Mouse (Mus musculus): ENCODE results near the gene I830077J02Rik. TPM values are rescaled to one million over a fixed set of nuclear protein-coding genes. Genes with fewer than 3 reads are reported as not detected.

The I830077J02Rik gene
- total and polyA plus RNA-seq, 3 experiments: 0.72 to 2.3 (median 0.97) TPM

GRCm38 (mm10) chr3:105899394-105900147, 32.9 kb downstream of the I830077J02Rik start:
- DNase-seq: peak; percentile 84 to 87
- WGBS: 42% methylated on average over 8 of the region's 8 CpGs

DNA sequence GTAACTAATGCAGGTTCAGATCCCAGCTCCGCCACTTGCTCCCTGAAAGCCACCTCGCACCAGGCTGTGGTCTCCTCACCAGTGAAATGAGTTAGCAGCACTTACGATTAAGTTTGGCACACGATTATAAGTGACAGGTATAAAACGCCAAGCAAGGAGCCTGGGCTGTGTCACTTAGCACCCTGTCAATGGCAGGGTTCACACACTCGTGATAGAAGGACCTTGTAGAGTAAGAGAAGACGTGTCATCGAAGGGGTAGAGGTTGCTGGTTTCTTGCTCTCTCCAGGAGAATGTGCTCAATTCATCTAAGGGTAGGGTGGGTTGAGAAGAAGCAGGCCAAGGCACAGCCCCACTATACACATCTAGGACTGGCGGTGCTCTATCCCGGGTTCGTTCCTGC, 33.6 kb downstream of the I830077J02Rik start:
- TF ChIP-seq POLR2A (IDR thresholded peaks at IDR 0.05; ENCODE audit: insufficient read depth, low read depth, low read length) (no peak), EP300 (IDR thresholded peaks at IDR 0.05; ENCODE audit: insufficient read depth, low read depth, low read length) (0 out of 2 replicates have a peak, but pooled peaks have one; percentile 58)
- no peaks in the 10 kb centered on the region for H3K79me2 ChIP-seq (replicated peaks; ENCODE audit: control insufficient read depth, insufficient read depth, low read length)
- no peaks in the 10 kb centered on the region for H3K36me3 ChIP-seq (ENCODE audit: control insufficient read depth, insufficient read depth, low read length)
- intact Hi-C loops (cut with DNase I): loop anchor here (1.0 kb wide), 1 partner anchor 174 kb away; no protein-coding TSS in a partner anchor
- no peak overlapping the region for H3K9ac ChIP-seq (ENCODE audit: low read depth, low read length)
- peaks cover 20% of the 10 kb centered on the region for H3K4me1 ChIP-seq (ENCODE audit: control insufficient read depth, insufficient read depth, low read length)
- no peak overlapping the region for H3K4me3 ChIP-seq
- peak; percentile 49 to 58 for DNase-seq
- no peaks in the 10 kb centered on the region for H3K27me3 ChIP-seq (ENCODE audit: control insufficient read depth, insufficient read depth, low read length)
- 67% methylated on average over 11 of the region's 11 CpGs for WGBS
- peak overlapping the region; percentile 6; the same call in 1 of the 2 replicates for H3K27ac ChIP-seq

More at GRCm38 (mm10) chr3:105899394-105900147, 32.9 kb downstream of the I830077J02Rik start:
- Histone ChIP-seq H3K27ac (peak overlapping the region; percentile 6; the same call in 1 of the 2 replicates), H3K4me1 (ENCODE audit: control insufficient read depth, insufficient read depth, low read length) (peaks cover 13% of the 10 kb centered on the region), H3K9ac (ENCODE audit: low read depth, low read length) (no peak overlapping the region), H3K79me2 (replicated peaks; ENCODE audit: control insufficient read depth, insufficient read depth, low read length) (no peaks in the 10 kb centered on the region), H3K36me3 (ENCODE audit: control insufficient read depth, insufficient read depth, low read length) (no peaks in the 10 kb centered on the region), H3K4me3 (no peak overlapping the region), H3K27me3 (ENCODE audit: control insufficient read depth, insufficient read depth, low read length) (no peaks in the 10 kb centered on the region)
- intact Hi-C loops (cut with DNase I): loop anchor here (1.0 kb wide), 2 partner anchors 174 to 225 kb away; no protein-coding TSS in a partner anchor
- TF ChIP-seq EP300 (IDR thresholded peaks at IDR 0.05; ENCODE audit: insufficient read depth, low read depth, low read length) (peak; percentile 88), CTCF (IDR thresholded peaks at IDR 0.05) (no peak), POLR2A (IDR thresholded peaks at IDR 0.05; ENCODE audit: insufficient read depth, low read depth, low read length) (no peak)

GRCm38 (mm10) chr3:105898325-105898724, 34.1 kb downstream of the I830077J02Rik start:
- Histone ChIP-seq H3K4me3 (no peak overlapping the region), H3K9ac (ENCODE audit: low read depth, low read length) (no peak overlapping the region), H3K27ac (no peak overlapping the region; the same call in 1 of the 2 replicates), H3K4me1 (ENCODE audit: control insufficient read depth, insufficient read depth, low read length) (peaks cover 23% of the 10 kb centered on the region), H3K79me2 (replicated peaks; ENCODE audit: control insufficient read depth, insufficient read depth, low read length) (no peaks in the 10 kb centered on the region), H3K36me3 (ENCODE audit: control insufficient read depth, insufficient read depth, low read length) (peaks cover 3% of the 10 kb centered on the region; the same call in 1 of the 2 replicates), H3K27me3 (ENCODE audit: control insufficient read depth, insufficient read depth, low read length) (no peaks in the 10 kb centered on the region)
- 37% methylated on average over 2 of the region's 2 CpGs for WGBS
- intact Hi-C loops (cut with DNase I): no loop called here
- peak in 1 of 2 experiments; percentile 75 for DNase-seq
- TF ChIP-seq EP300 (IDR thresholded peaks at IDR 0.05; ENCODE audit: insufficient read depth, low read depth, low read length): no peak

DNA sequence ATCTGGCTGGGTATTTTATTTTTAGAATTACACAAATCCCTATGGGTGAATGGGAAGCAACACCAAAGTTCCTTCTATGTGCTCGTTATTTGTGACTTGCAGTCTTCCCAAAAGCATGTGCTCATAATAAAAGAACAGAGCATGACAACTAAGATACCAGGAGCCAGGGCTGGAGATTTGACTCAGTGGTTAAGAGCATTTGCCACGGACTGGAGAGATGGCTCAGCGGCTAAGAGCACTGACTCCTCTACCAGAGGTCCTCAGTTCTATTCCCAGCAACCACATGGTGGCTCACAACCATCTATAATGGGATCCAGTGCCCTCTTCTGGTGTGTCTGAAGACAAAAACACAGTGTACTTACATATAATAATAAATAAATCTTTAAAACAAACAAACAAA, 35.7 kb downstream of the I830077J02Rik start:
- Histone ChIP-seq H3K27ac (no peak overlapping the region), H3K27me3 (ENCODE audit: control insufficient read depth, insufficient read depth, low read length) (no peaks in the 10 kb centered on the region), H3K4me1 (ENCODE audit: control insufficient read depth, insufficient read depth, low read length) (peaks cover 34% of the 10 kb centered on the region), H3K36me3 (ENCODE audit: control insufficient read depth, insufficient read depth, low read length) (peaks cover 3% of the 10 kb centered on the region; the same call in 1 of the 2 replicates), H3K4me3 (no peak overlapping the region), H3K79me2 (replicated peaks; ENCODE audit: control insufficient read depth, insufficient read depth, low read length) (no peaks in the 10 kb centered on the region), H3K9ac (ENCODE audit: low read depth, low read length) (no peak overlapping the region)
- no peak for DNase-seq
- no peak for TF ChIP-seq CTCF (IDR thresholded peaks at IDR 0.05)
- TF ChIP-seq EP300 (IDR thresholded peaks at IDR 0.05; ENCODE audit: insufficient read depth, low read depth, low read length): no peak
- no peak for TF ChIP-seq POLR2A (IDR thresholded peaks at IDR 0.05; ENCODE audit: insufficient read depth, low read depth, low read length)
- intact Hi-C loops (cut with DNase I): no loop called here
- 85% methylated on average over 3 of the region's 3 CpGs for WGBS

DNA sequence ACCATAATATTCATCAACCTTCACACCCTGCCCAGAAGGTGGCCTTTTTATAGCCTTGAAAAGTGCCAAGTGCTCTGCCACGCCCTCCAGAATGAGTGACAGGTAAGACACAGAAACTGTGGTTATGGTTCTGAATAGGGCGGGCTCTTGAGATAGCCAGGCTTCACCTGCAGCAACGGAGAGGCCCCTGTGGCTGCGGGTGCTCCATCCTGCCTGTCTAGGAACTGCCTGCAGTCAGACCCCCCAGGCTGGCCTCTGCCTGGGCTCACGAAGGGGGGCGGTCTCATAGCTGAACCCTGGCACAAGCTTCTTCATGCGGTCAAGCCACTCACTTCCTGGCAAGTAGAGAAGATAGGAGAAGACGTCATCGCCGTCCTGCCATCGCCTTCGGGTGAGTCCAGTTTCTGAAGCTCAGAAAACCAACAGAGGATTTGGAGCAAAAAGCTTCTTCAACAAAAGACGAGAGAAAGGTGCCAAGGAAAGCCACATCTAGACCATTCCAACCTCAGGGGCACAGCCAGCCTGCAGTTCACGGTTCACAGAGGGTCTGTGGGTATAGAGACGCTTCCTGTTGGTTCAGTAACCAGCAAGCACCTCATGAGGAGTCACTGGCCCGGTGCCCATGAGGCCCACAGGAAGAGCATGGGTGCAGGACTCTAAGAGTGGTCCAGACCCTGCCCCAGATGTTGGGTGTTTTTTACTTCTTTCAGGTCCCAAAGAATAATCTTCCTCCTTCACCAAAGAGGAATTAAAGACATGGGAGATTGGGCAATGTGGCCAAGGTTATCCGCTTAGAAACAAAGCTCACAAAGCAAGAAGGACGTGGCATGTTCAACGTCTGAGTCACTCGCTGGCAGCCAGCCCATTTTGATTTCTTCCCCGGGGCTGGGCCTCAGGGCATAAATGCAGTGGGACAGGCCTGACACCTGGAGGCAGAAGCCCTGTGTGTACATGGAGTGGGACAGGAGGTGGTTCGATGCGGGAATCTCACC, 37.6 kb downstream of the I830077J02Rik start:
- H3K79me2 ChIP-seq (replicated peaks; ENCODE audit: control insufficient read depth, insufficient read depth, low read length): no peaks in the 10 kb centered on the region
- peak overlapping the region; percentile 61 for H3K9ac ChIP-seq (ENCODE audit: low read depth, low read length)
- intact Hi-C loops (cut with DNase I): loop anchor here (1.0 to 2.0 kb wide), 3 partner anchors 94 to 208 kb away; partner anchors contain the start of genes Ddx20 and Rap1a
- TF ChIP-seq CTCF (IDR thresholded peaks at IDR 0.05): no peak; the same call in 1 of the 2 replicates
- TF ChIP-seq EP300 (IDR thresholded peaks at IDR 0.05; ENCODE audit: insufficient read depth, low read depth, low read length): peak; percentile 99
- 0 out of 2 replicates have a peak, but pooled peaks have one; percentile 16 for TF ChIP-seq POLR2A (IDR thresholded peaks at IDR 0.05; ENCODE audit: insufficient read depth, low read depth, low read length)
- DNase-seq: peak; percentile 92 to 94
- H3K27ac ChIP-seq: peak overlapping the region; percentile 92
- peaks cover 9% of the 10 kb centered on the region; the same call in 1 of the 2 replicates for H3K36me3 ChIP-seq (ENCODE audit: control insufficient read depth, insufficient read depth, low read length)
- H3K27me3 ChIP-seq (ENCODE audit: control insufficient read depth, insufficient read depth, low read length): no peaks in the 10 kb centered on the region
- peaks cover 43% of the 10 kb centered on the region for H3K4me1 ChIP-seq (ENCODE audit: control insufficient read depth, insufficient read depth, low read length)
- WGBS: 18% methylated on average over 23 of the region's 23 CpGs
- no peak overlapping the region for H3K4me3 ChIP-seq
